Mouse (Mus musculus) midbrain, embryonic 15.5 days (tissue): ENCODE measurements around the gene Gpatch11. TPM values are rescaled to one million over a fixed set of nuclear protein-coding genes. Genes with fewer than 3 reads are reported as not detected.
"Not testable (repeated sequence)": the region's sequence is repeated elsewhere in the genome, so short reads cannot be mapped to it uniquely, and the experiment has no call there.

ENCODE experiments used
- ATAC-seq: fragments of 200-750 bp; cut with Nextera tagmentation; replicated peaks from 2 replicates; pipeline ENCODE4 v1.8.0; 2017; ENCODE audit warnings: moderate TSS enrichment
- H3K27ac ChIP-seq: fragments of 300-500 bp; sonication (generic); 2 replicates; pipeline ENCODE4 v1.5.1; 2015; ENCODE audit warnings: mild to moderate bottlenecking, inconsistent platforms
- H3K27me3 ChIP-seq: fragments of 300-500 bp; sonication (generic); replicated peaks from 2 replicates; pipeline ENCODE4 v1.6.1; 2015; ENCODE audit warnings: inconsistent platforms
- H3K36me3 ChIP-seq: fragments of 300-500 bp; sonication (generic); replicated peaks from 2 replicates; pipeline ENCODE4 v1.6.1; 2015; ENCODE audit warnings: inconsistent platforms
- H3K4me1 ChIP-seq: fragments of 300-500 bp; sonication (generic); 2 replicates; pipeline ENCODE4 v1.6.1; 2015; ENCODE audit warnings: inconsistent platforms
- H3K4me2 ChIP-seq: fragments of 300-500 bp; sonication (generic); 2 replicates; pipeline ENCODE4 v1.6.1; 2015; ENCODE audit warnings: inconsistent platforms, mild to moderate bottlenecking, moderate library complexity
- H3K4me3 ChIP-seq: fragments of 300-500 bp; sonication (generic); 2 replicates; pipeline ENCODE4 v1.5.1; 2015; ENCODE audit warnings: mild to moderate bottlenecking, inconsistent platforms
- H3K9ac ChIP-seq: fragments of 300-500 bp; sonication (generic); 2 replicates; pipeline ENCODE4 v1.6.1; 2015; ENCODE audit warnings: mild to moderate bottlenecking, inconsistent platforms
- H3K9me3 ChIP-seq: fragments of 300-500 bp; sonication (generic); 2 replicates; pipeline ENCODE4 v1.6.1; 2016; ENCODE audit warnings: inconsistent platforms
- WGBS: fragments of 180-500 bp; shearing (Covaris S2); methylation state at CpG from one replicate; pipeline ENCODE4 v1.1.7; 2015; ENCODE audit warnings: mixed read lengths; 5-methylcytosine and 5-hydroxymethylcytosine counted together
- polyA plus RNA-seq: library from polyadenylated mRNA; unstranded; fragments of >200 nt; fragmentation: Nextera tagmentation; extraction: Ambion mirVana; gene quantifications from 2 replicates; pipeline ENCODE4 v1.2.1, GENCODE M21; 2015

Gene Gpatch11
- polyA plus RNA-seq: 45.3 and 46.2 TPM in 2 replicates

GRCm38 (mm10) chr17:78834856-78835835, at the start of gene Gpatch11, which contains the start of gene Heatr5b:
Gpatch11 (plus strand) TSS chr17:78835567.
Heatr5b (minus strand) TSS chr17:78835364.
- Histone ChIP-seq H3K36me3 (peaks cover 23% of the 10 kb centered on the region), H3K4me2 (peak within 1 kb of the TSS; percentile 94), H3K9ac (peak within 1 kb of the TSS; percentile 93), H3K27me3 (no peaks in the 10 kb centered on the region), H3K9me3 (no peaks in the 10 kb centered on the region), H3K4me3 (peak within 1 kb of the TSS; percentile 97), H3K27ac (peak within 1 kb of the TSS; percentile 85), H3K4me1 (peaks cover 22% of the 10 kb centered on the region)
- ATAC-seq: peak; percentile 99
- WGBS: under 1% methylated on average over 81 of the region's 81 CpGs

DNA sequence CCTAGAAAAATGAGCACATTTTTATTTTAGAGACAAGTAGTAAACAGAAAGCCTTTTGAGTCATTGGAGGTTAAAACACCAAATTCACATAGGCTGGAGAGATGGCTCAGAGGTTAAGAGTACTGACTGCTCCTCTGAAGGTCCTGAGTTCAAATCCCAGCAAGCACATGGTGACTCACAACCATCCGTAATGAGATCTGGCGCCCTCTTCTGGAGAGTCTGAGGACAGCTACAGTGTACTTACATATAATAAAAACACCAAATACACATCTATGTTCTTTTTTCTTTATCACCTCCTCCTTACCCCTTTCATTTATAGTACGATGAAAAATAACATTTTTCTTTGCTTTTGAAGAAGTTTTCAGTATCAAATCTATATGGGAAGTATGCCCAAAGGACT, 47.1 kb upstream of the Gpatch11 start:
- ATAC-seq, H3K4me1 ChIP-seq, H3K27me3 ChIP-seq, H3K27ac ChIP-seq, H3K9me3 ChIP-seq, H3K9ac ChIP-seq, H3K4me2 ChIP-seq, H3K4me3 ChIP-seq: not testable (repeated sequence)
- WGBS: 72% methylated on average over 3 of the region's 3 CpGs
- peaks cover 29% of the 10 kb centered on the region for H3K36me3 ChIP-seq

DNA sequence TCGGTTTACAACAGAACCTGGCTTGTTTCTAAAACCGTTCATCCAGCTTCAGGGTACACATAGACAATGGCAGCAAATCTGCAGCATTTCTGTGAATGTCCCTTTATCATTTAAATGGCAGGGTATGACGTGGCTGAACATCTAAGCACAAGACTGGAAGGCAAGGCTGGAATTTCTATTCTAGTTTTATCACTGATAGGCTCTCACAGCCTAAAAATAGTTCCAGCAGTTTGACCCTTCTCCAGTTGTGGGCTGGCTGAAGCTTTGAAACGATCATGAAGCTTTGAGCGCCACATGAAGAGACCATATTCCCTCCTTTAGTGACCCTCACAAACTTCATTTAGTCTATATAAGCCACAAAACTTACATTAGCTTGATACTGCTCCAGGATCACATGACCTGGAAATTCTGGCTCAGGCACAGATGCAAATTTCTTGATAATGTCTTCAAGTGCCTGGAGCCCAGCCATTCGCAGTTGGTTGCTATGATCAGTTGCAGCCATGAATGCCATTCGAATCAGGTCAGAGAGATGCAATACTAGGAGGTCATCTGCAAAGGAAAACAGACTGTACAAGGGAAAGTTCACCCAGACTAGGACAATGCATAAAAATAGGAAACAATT, 44.2 kb upstream of the Gpatch11 start:
- no peaks in the 10 kb centered on the region for H3K9me3 ChIP-seq
- no peak overlapping the region for H3K4me3 ChIP-seq
- H3K9ac ChIP-seq: no peak overlapping the region
- H3K27ac ChIP-seq: no peak overlapping the region
- no peak for ATAC-seq
- peaks cover 36% of the 10 kb centered on the region for H3K36me3 ChIP-seq
- WGBS: 77% methylated on average over 7 of the region's 7 CpGs
- H3K27me3 ChIP-seq: no peaks in the 10 kb centered on the region
- H3K4me1 ChIP-seq: no peaks in the 10 kb centered on the region
- H3K4me2 ChIP-seq: no peak overlapping the region

DNA sequence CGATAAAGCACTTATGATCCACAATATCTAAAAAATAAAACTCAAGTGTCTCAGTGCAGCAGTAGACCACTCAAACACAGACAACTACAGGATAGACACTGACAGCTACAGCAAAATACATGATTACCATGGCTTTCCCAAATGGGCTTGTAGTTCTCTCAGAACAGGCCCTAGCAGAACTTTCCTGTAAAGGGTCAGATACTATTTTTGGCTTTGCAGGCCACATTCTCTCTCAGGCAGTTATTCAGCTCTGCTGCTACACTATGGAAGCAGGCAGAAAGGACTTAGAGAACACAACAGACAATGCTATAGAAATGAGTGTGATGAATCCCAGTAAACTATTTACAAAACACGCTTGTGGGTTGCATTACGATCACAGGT, 43.7 kb upstream of the Gpatch11 start:
- no peak overlapping the region for H3K4me3 ChIP-seq
- H3K9ac ChIP-seq: no peak overlapping the region
- H3K36me3 ChIP-seq: peaks cover 41% of the 10 kb centered on the region
- H3K4me1 ChIP-seq: no peaks in the 10 kb centered on the region
- ATAC-seq: no peak
- no peaks in the 10 kb centered on the region for H3K27me3 ChIP-seq
- H3K9me3 ChIP-seq: no peaks in the 10 kb centered on the region
- no peak overlapping the region for H3K4me2 ChIP-seq
- WGBS: 93% methylated on average over 3 of the region's 3 CpGs
- no peak overlapping the region for H3K27ac ChIP-seq

GRCm38 (mm10) chr17:78792122-78792521, 43.2 kb upstream of the Gpatch11 start:
- Histone ChIP-seq H3K4me3 (no peak overlapping the region), H3K27ac (no peak overlapping the region), H3K9ac (no peak overlapping the region), H3K4me2 (no peak overlapping the region), H3K4me1 (no peaks in the 10 kb centered on the region), H3K9me3 (no peaks in the 10 kb centered on the region), H3K36me3 (peaks cover 43% of the 10 kb centered on the region), H3K27me3 (no peaks in the 10 kb centered on the region)
- WGBS: 86% methylated on average over 3 of the region's 3 CpGs
- ATAC-seq: no peak

GRCm38 (mm10) chr17:78794390-78794789, 41.0 kb upstream of the Gpatch11 start:
- 92% methylated on average over 5 of the region's 5 CpGs for WGBS
- ATAC-seq: no peak
- peaks cover 52% of the 10 kb centered on the region; the same call in 1 of the 2 replicates for H3K36me3 ChIP-seq

DNA sequence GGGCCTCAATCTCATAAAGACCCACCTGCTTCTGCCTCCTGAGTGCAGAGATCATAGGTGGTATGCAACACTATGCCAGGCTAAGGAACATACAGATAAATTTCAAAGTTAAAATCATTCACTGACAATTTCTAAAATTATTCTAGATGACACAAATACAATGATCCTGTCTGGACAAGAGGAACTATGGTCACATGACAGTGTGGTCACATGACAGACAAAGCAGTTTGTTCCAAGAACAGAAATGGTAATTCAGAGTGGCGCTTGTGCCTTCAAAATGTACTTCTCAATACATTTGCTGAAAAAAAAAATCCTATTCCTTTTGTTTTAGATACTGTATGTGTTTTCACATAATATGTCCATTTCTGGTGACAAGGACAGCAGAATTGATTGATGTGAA, 38.1 kb upstream of the Gpatch11 start:
- Histone ChIP-seq H3K9me3 (no peaks in the 10 kb centered on the region), H3K27me3 (no peaks in the 10 kb centered on the region), H3K4me3 (no peak overlapping the region), H3K27ac (no peak overlapping the region), H3K9ac (no peak overlapping the region), H3K4me2 (no peak overlapping the region), H3K4me1 (no peaks in the 10 kb centered on the region), H3K36me3 (peaks cover 57% of the 10 kb centered on the region; the same call in 1 of the 2 replicates)
- WGBS: 98% methylated on average over 1 of the region's 1 CpGs
- ATAC-seq: no peak

More at GRCm38 (mm10) chr17:78794390-78794789, 41.0 kb upstream of the Gpatch11 start:
- Histone ChIP-seq H3K27me3 (no peaks in the 10 kb centered on the region), H3K9ac (no peak overlapping the region), H3K4me2 (no peak overlapping the region), H3K4me1 (no peaks in the 10 kb centered on the region), H3K9me3 (no peaks in the 10 kb centered on the region), H3K27ac (no peak overlapping the region), H3K4me3 (no peak overlapping the region)

DNA sequence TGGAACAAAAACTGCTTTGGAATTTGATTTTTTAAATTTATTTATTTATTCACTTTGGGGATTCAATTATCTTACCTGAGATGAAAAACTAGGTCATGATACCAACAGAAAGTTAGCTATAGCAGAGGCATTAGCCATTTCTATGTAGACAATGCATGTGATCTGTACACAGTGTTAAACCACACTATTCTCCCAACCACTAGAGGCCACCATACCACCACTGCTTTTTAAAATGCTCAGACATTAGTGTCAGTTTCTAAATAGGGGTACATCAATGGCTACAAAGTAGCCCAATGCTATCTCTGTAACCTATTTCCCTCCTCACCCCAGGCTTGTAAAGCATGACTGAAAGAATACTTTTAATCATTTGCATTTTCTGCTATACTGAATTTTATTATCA, 26.3 kb upstream of the Gpatch11 start:
- H3K36me3 ChIP-seq: peaks cover 34% of the 10 kb centered on the region
- no peak overlapping the region for H3K27ac ChIP-seq
- no peak overlapping the region for H3K4me3 ChIP-seq
- no peak overlapping the region for H3K9ac ChIP-seq
- H3K4me1 ChIP-seq: no peaks in the 10 kb centered on the region
- H3K27me3 ChIP-seq: no peaks in the 10 kb centered on the region
- no peak for ATAC-seq
- no peak overlapping the region for H3K4me2 ChIP-seq
- H3K9me3 ChIP-seq: no peaks in the 10 kb centered on the region

DNA sequence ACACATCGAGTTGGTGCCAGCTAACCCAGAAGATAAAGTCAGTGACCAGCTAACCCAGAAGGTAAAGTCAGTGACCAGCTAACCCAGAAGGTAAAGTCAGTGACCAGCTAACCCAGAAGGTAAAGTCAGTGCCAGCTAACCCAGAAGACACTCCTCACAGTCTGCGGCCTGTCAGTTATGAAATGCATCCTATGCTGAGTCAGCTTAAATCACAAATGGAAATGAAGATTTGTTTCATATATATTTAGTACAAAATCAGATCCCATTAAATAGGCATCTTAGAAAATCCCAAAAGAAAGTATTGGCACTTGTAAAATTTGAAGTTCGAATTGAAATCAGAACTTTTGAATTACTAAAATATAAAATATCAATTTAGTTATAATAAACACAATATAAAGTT, 25.8 kb upstream of the Gpatch11 start:
- Histone ChIP-seq H3K9ac (no peak overlapping the region), H3K27me3 (no peaks in the 10 kb centered on the region), H3K27ac (no peak overlapping the region), H3K4me3 (no peak overlapping the region), H3K9me3 (no peaks in the 10 kb centered on the region), H3K4me2 (no peak overlapping the region), H3K36me3 (peaks cover 36% of the 10 kb centered on the region), H3K4me1 (no peaks in the 10 kb centered on the region)
- 93% methylated on average over 3 of the region's 3 CpGs for WGBS
- ATAC-seq: no peak

DNA sequence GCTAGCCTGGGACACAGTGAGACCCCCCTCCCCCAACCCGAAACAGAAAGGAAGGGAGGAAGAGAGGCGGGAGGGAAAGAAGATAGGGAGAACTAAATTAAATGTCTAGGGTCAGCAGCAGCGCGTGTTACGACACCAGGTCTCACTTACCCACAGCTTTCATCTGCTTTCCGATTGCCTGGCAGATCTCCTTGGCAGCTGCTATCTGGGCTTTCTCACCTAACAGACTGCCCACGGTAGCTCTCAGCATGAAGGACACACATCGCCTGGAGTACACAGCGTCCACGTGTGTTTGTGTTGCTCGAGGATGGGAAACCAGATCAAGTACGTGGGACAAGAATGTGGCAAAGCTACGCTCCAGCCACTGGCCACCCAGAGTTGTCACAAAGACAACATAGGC, 11.0 kb upstream of the Gpatch11 start:
- Histone ChIP-seq H3K9me3 (no peaks in the 10 kb centered on the region), H3K4me3 (no peak overlapping the region), H3K4me1 (no peaks in the 10 kb centered on the region), H3K4me2 (no peak overlapping the region), H3K36me3 (peaks cover 60% of the 10 kb centered on the region), H3K27me3 (no peaks in the 10 kb centered on the region), H3K9ac (no peak overlapping the region), H3K27ac (no peak overlapping the region)
- WGBS: 95% methylated on average over 13 of the region's 13 CpGs
- ATAC-seq: no peak

DNA sequence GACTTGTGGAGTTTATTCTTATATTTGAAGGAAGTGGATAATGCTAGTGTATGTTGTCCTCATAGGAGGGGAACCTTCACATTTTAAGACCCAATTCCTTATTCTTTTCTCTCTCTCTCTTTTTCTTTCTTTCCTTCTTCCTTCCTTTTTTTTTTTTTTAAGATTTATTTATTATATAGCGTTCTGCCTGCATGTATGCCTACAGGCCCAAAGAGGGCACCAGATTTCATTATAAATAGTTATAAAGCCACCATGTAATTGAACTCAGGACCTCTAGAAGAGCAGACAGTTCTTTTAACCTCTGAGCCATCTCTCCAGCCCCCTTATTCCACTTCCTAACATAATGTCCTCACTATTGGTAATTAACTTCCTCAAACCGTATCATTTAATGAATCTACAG, 689 bp downstream of the Gpatch11 start:
- peak overlapping the region; percentile 80 for H3K27ac ChIP-seq
- 28% methylated on average over 2 of the region's 2 CpGs for WGBS

GRCm38 (mm10) chr17:78842271-78842928, 7.0 kb downstream of the Gpatch11 start:
- peaks cover 58% of the 10 kb centered on the region for H3K36me3 ChIP-seq
- no peak overlapping the region for H3K27ac ChIP-seq
- no peak overlapping the region for H3K4me2 ChIP-seq
- no peaks in the 10 kb centered on the region for H3K27me3 ChIP-seq
- H3K9ac ChIP-seq: no peak overlapping the region
- H3K9me3 ChIP-seq: no peaks in the 10 kb centered on the region
- ATAC-seq: no peak
- WGBS: 96% methylated on average over 7 of the region's 7 CpGs
- H3K4me3 ChIP-seq: no peak overlapping the region
- no peaks in the 10 kb centered on the region for H3K4me1 ChIP-seq

More for the DNA sequence above, 689 bp downstream of the Gpatch11 start:
- no peak for ATAC-seq
- H3K4me1 ChIP-seq: peaks cover 22% of the 10 kb centered on the region
- no peaks in the 10 kb centered on the region for H3K9me3 ChIP-seq
- H3K27me3 ChIP-seq: no peaks in the 10 kb centered on the region
- H3K4me2 ChIP-seq: peak overlapping the region; percentile 94
- peak overlapping the region; percentile 51 for H3K9ac ChIP-seq
- peaks cover 23% of the 10 kb centered on the region for H3K36me3 ChIP-seq
- peak overlapping the region; percentile 97 for H3K4me3 ChIP-seq
